Mouse (Mus musculus) hindbrain, embryonic 11.5 days (tissue): ENCODE measurements at regions not wholly inside any gene's neighbourhood (a gene's known extent, or its start where the extent isn't known, plus 50 kb on each side); places are given as distances from the start of the nearest gene placed in this dataset.

ENCODE experiments used
- ATAC-seq: fragments of 200-750 bp; cut with Nextera tagmentation; 2 replicates; pipeline ENCODE4 v1.8.0; 2017; ENCODE audit warnings: mild to moderate bottlenecking, moderate TSS enrichment, moderate library complexity; ENCODE audit not compliant: low FRiP score
- DNase-seq: peaks from one replicate; pipeline ENCODE4 v3.0.0-alpha.2; 2015; ENCODE audit warnings: low spot score
- H3K27ac ChIP-seq: fragments of 300-500 bp; sonication (generic); 2 replicates; pipeline ENCODE4 v1.5.1; 2014; ENCODE audit warnings: mild to moderate bottlenecking, low read depth, low read length
- H3K27me3 ChIP-seq: fragments of 300-500 bp; sonication (generic); 2 replicates; pipeline ENCODE4 v1.6.1; 2014; ENCODE audit warnings: mild to moderate bottlenecking, low read length, moderate library complexity, mixed read lengths; ENCODE audit not compliant: control insufficient read depth, insufficient read depth
- H3K36me3 ChIP-seq: fragments of 300-500 bp; sonication (generic); 2 replicates; pipeline ENCODE4 v1.6.1; 2014; ENCODE audit warnings: mild to moderate bottlenecking, low read length, moderate library complexity, mixed read lengths; ENCODE audit not compliant: control insufficient read depth, insufficient read depth
- H3K4me1 ChIP-seq: fragments of 300-500 bp; sonication (generic); replicated peaks from 2 replicates; pipeline ENCODE4 v1.6.1; 2014; ENCODE audit warnings: low read length, mixed read lengths; ENCODE audit not compliant: control insufficient read depth, insufficient read depth
- H3K4me2 ChIP-seq: fragments of 300-500 bp; sonication (generic); replicated peaks from 2 replicates; pipeline ENCODE4 v1.6.1; 2014; ENCODE audit warnings: mild to moderate bottlenecking, low read depth, low read length
- H3K4me3 ChIP-seq: fragments of 300-500 bp; sonication (generic); 2 replicates; pipeline ENCODE4 v1.5.1; 2014; ENCODE audit warnings: low read depth, low read length
- H3K9ac ChIP-seq: fragments of 300-500 bp; sonication (generic); 2 replicates; pipeline ENCODE4 v1.6.1; 2014; ENCODE audit warnings: low read depth, low read length
- H3K9me3 ChIP-seq: fragments of 300-500 bp; sonication (generic); 2 replicates; pipeline ENCODE4 v1.6.1; 2016; ENCODE audit warnings: low read length; ENCODE audit not compliant: control insufficient read depth
- WGBS: fragments of 180-500 bp; shearing (Covaris S2); extraction: QIAGEN DNeasy Blood & Tissue Kit; methylation state at CpG from one replicate; pipeline ENCODE4 v1.1.7; 2014; 5-methylcytosine and 5-hydroxymethylcytosine counted together

DNA sequence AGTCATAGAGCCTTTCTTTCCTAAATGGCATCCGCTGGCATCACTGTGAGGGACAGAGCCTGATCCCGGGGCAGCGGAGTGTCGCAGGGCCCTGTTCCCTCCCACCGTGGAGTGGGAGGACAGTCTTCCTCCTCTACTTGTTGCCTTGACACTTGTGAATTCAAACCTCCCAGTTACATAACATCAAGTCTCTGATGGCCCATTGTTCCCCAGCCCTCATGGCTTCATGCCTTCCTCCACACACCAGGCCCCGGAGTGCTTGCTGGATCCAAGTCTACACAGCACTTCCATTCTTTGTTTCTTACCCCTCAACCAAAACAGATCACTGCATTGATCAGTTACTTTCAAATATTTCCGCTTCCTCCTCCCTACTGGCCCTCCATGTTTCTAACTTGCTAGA, 357.7 kb upstream of the Maf start:
- H3K9me3 ChIP-seq = no peaks in the 10 kb centered on the region
- H3K27me3 ChIP-seq = peaks cover 3% of the 10 kb centered on the region; the same call in 1 of the 2 replicates
- WGBS = 93% methylated on average over 7 of the region's 7 CpGs
- no peaks in the 10 kb centered on the region for H3K4me1 ChIP-seq
- H3K4me3 ChIP-seq = no peak overlapping the region
- ATAC-seq = no peak
- no peak overlapping the region for H3K27ac ChIP-seq
- no peak overlapping the region for H3K4me2 ChIP-seq
- H3K9ac ChIP-seq = no peak overlapping the region
- H3K36me3 ChIP-seq = no peaks in the 10 kb centered on the region
- no peak for DNase-seq

DNA sequence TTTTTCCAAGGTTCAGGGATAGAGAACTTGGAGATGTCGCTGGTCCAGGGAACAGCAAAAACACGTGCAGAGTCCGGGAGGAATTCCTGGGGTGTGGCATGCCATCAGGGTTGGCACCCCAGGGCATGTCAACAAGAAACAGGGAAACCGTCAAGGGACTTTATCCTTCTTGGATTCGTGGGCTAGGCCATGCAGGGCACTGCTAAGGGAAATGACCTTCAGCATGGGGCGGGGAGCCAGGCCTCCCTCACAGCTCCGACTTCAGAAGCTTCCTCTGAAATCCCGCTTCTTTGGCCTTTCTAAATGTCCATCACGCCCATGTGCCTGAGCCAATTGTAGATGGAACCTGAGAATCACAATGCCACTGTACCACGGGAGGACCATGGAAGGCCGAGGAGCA, 357.0 kb upstream of the Maf start:
- no peaks in the 10 kb centered on the region for H3K36me3 ChIP-seq
- H3K27ac ChIP-seq = no peak overlapping the region
- DNase-seq (no peak), ATAC-seq (no peak)
- H3K27me3 ChIP-seq = peaks cover 6% of the 10 kb centered on the region; the same call in 1 of the 2 replicates
- no peak overlapping the region for H3K9ac ChIP-seq
- H3K4me2 ChIP-seq = no peak overlapping the region
- no peaks in the 10 kb centered on the region for H3K9me3 ChIP-seq
- no peak overlapping the region for H3K4me3 ChIP-seq
- H3K4me1 ChIP-seq = no peaks in the 10 kb centered on the region
- WGBS = 78% methylated on average over 11 of the region's 11 CpGs

DNA sequence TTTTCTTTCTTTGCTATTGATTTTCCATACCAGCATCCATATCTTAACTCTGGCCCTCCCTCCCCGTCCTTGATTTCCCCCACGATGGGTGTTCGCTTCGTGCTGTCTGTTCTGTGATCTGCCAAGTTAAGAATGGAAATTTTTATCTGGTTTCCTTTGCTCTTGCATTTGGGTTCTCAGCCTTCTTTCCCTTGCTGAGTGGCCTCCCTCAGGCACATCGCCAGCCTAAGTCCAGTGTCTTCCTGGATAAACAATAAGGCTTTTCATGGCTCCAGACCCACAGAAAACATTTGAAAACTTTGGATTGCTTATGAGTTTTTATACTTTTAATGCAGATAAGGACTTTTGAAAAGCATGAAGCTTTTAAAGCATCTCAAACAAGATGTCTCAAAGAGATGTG, 355.9 kb upstream of the Maf start:
- Histone ChIP-seq H3K4me2 (no peak overlapping the region), H3K4me3 (no peak overlapping the region), H3K9ac (no peak overlapping the region), H3K27ac (no peak overlapping the region), H3K4me1 (no peaks in the 10 kb centered on the region), H3K36me3 (no peaks in the 10 kb centered on the region), H3K27me3 (peaks cover 8% of the 10 kb centered on the region; the same call in 1 of the 2 replicates), H3K9me3 (no peaks in the 10 kb centered on the region)
- WGBS = 93% methylated on average over 5 of the region's 5 CpGs
- no peak for DNase-seq
- ATAC-seq = no peak

DNA sequence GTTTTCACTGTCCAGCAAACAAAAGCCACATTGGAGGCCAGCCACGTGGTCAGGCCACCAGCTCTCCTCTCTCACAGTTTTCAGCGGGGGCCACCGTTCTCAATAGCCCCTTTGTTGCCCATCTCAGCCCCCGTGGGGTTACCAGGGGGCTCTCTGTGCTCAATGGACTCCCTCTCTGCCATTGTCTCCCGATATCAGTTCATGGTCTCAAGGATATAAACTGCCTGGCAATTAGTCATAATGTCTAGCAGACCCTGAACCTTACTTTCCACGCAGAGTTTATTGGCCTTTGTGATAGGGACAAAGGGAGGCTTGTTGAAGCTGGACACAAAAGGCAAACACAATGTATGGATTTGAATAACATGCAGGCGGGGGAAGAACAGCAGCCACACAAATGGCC, 345.9 kb upstream of the Maf start:
- Histone ChIP-seq H3K9me3 (no peaks in the 10 kb centered on the region), H3K27me3 (peaks cover 59% of the 10 kb centered on the region), H3K4me1 (peaks cover 3% of the 10 kb centered on the region), H3K36me3 (no peaks in the 10 kb centered on the region), H3K27ac (no peak overlapping the region), H3K4me2 (no peak overlapping the region), H3K4me3 (no peak overlapping the region), H3K9ac (no peak overlapping the region)
- peak; percentile 80 for DNase-seq
- peak; percentile 94 for ATAC-seq
- WGBS = 19% methylated on average over 7 of the region's 7 CpGs

DNA sequence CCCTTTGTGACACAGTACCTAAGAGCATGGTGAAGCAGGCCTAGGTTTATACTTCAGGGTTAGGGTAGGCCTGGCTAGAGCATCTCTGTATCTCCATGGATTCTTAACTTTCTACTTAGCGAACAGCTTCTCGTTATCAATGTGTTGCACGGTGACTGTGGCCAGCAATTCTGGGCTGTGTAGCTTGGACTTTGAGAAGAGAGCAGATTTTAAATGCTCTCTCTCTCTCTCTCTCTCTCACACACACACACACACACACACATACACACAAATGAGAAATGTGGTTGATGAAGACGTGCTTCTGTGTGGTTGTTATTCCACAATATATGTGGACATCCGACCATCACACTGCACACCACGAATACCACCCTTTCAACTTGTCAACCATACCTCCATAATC, 345.4 kb upstream of the Maf start:
- peaks cover 56% of the 10 kb centered on the region for H3K27me3 ChIP-seq
- no peak overlapping the region for H3K4me2 ChIP-seq
- H3K4me3 ChIP-seq = no peak overlapping the region
- H3K9me3 ChIP-seq = no peaks in the 10 kb centered on the region
- no peak overlapping the region for H3K9ac ChIP-seq
- peaks cover 3% of the 10 kb centered on the region for H3K4me1 ChIP-seq
- 55% methylated on average over 6 of the region's 6 CpGs for WGBS
- ATAC-seq (peak; percentile 41; the same call in 1 of the 2 replicates), DNase-seq (no peak)
- no peaks in the 10 kb centered on the region for H3K36me3 ChIP-seq
- H3K27ac ChIP-seq = no peak overlapping the region

DNA sequence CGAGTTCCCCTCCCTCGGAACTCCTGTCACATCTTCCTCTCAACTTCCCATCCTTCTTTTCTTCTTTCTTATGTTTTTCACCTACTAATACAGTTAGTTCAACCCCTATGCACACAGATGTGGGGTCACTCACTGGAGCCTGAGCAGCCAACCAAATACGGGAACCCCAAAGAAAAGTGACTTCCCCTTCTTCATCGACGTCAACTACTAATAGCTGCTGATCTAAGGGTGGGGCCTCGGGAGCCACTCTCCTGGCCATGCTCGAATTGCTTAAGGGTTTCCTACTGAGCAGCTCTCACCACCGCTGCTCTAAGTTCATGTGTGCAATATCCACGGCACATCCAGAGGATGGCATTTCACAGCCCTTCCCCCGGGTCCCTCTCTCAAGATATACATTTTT, 340.9 kb upstream of the Maf start:
- H3K4me2 ChIP-seq = no peak overlapping the region
- peaks cover 31% of the 10 kb centered on the region for H3K27me3 ChIP-seq
- no peak overlapping the region for H3K27ac ChIP-seq
- H3K4me3 ChIP-seq = no peak overlapping the region
- no peak for ATAC-seq
- H3K4me1 ChIP-seq = no peaks in the 10 kb centered on the region; the same call in none of the 2 replicates
- 83% methylated on average over 10 of the region's 10 CpGs for WGBS
- H3K9me3 ChIP-seq = no peaks in the 10 kb centered on the region
- no peak overlapping the region for H3K9ac ChIP-seq
- no peak for DNase-seq
- no peaks in the 10 kb centered on the region for H3K36me3 ChIP-seq

DNA sequence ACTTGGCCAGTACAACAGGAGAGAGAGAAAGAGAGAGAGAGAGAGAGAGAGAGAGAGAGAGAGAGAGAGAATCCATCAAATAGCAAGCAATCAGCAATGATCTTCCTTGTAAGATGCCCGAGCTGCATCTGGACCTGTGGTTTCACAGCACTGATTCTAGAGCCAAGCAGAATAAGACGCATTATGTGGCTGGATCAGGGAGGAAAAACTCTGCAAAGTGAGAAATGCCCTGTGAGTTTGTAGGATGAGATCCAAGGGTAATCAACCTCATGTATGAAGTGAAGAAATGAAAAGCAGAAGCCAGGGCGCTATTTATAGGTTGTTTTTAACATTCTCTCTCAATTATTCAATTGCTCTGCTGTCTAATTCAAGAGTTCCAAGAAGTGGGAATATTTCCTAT, 339.3 kb upstream of the Maf start:
- Histone ChIP-seq H3K9me3 (no peaks in the 10 kb centered on the region), H3K27ac (no peak overlapping the region), H3K36me3 (no peaks in the 10 kb centered on the region), H3K9ac (no peak overlapping the region), H3K27me3 (peaks cover 26% of the 10 kb centered on the region), H3K4me1 (no peaks in the 10 kb centered on the region), H3K4me3 (no peak overlapping the region), H3K4me2 (no peak overlapping the region)
- DNase-seq (no peak), ATAC-seq (no peak)
- 84% methylated on average over 3 of the region's 3 CpGs for WGBS

DNA sequence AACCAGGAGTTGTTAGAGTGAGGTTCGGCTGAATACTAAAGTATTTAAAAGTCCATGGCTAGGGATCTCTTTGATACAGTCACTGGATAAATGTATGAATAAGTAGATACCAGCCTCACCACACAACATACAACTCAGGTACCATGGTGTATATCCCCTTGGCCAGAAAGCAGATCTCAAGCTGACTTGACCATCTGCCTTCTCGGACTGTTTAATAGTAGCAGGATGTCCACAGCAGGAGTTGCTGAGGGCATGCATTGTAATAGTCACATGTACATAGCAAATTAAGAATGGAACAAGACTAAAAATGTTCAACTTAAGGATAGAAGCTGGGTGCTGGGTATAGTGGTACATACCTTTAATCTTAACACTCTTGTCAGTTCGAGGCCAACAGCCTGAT, 337.9 kb upstream of the Maf start:
- no peak for ATAC-seq
- no peak overlapping the region for H3K4me3 ChIP-seq
- H3K4me2 ChIP-seq = no peak overlapping the region
- 86% methylated on average over 3 of the region's 3 CpGs for WGBS
- H3K36me3 ChIP-seq = no peaks in the 10 kb centered on the region
- peaks cover 20% of the 10 kb centered on the region for H3K27me3 ChIP-seq
- no peaks in the 10 kb centered on the region for H3K4me1 ChIP-seq
- DNase-seq = no peak
- no peak overlapping the region for H3K9ac ChIP-seq
- no peaks in the 10 kb centered on the region for H3K9me3 ChIP-seq
- H3K27ac ChIP-seq = no peak overlapping the region

DNA sequence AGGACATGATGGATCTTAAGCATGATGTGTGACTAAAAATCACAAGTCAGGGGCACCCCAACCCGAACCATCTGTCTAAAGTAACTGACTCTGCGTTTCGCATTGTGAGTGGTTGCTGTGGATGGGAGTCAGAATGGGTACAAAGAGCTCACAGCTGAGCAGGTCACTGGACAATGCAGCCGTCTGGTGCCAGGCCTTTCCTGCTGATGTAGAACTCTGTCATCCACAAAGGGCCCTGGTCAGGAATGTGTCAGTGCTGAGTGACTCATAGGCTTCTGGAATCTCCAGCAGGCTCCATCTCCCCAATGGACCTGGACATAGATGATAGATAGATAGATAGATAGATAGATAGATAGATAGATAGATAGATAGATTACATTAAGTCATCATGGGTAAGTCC, 335.8 kb upstream of the Maf start:
- Histone ChIP-seq H3K4me1 (no peaks in the 10 kb centered on the region), H3K9ac (no peak overlapping the region), H3K27me3 (peaks cover 3% of the 10 kb centered on the region; the same call in 1 of the 2 replicates), H3K36me3 (no peaks in the 10 kb centered on the region), H3K27ac (no peak overlapping the region), H3K4me3 (no peak overlapping the region), H3K4me2 (no peak overlapping the region), H3K9me3 (no peaks in the 10 kb centered on the region)
- 80% methylated on average over 4 of the region's 4 CpGs for WGBS
- ATAC-seq = no peak
- no peak for DNase-seq
